ENCODE assay signal across 18 mouse cellular contexts in the genomic region with DNA sequence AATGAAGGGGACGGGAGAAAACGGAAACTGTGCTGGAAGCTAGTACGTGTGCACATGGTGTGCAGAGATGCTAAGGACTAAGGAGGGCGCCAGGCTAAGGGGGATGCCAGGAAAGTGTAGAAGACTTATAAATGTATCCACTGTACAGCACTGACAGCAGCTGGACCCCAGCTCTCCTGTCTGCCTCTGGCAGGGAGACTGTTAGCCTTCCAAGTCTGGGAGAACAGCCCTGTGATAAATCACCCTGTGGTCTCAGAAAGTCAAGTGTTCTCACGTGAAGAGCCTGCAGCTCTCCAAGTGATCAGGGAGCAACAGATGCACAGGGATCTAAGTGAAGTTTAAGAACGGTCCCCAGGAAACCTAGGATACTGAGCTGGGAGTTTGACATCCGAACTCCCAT.
"Had no signal": no experiment of that assay in that cellular context is flagged by ENCODE, and none has a peak within 500 bp of the region (broad histone marks: within the 10 kb centered on the region; RNA-seq: fewer than 3 reads in every experiment).

No protein-coding gene starts in this region.

- H3K4me1 ChIP-seq: limb, embryonic 12.5 days; liver, embryonic 12.5 days; liver, embryonic 15.5 days; lung, embryonic 15.5 days; megakaryocyte, embryonic 14.5 days had no signal

- H3K9ac ChIP-seq: limb, embryonic 12.5 days; liver, embryonic 12.5 days; liver, embryonic 15.5 days; lung, embryonic 15.5 days had no signal

- H3K9me3 ChIP-seq: limb, embryonic 12.5 days; liver, embryonic 12.5 days; liver, embryonic 15.5 days; lung, embryonic 15.5 days; megakaryocyte, embryonic 14.5 days had no signal

- H3K4me2 ChIP-seq: limb, embryonic 12.5 days; liver, embryonic 12.5 days; liver, embryonic 15.5 days; lung, embryonic 15.5 days; midbrain, embryonic 11.5 days had no signal

- ATAC-seq: intestine, postnatal 0 days; liver, embryonic 12.5 days had no signal

- H3K4me3 ChIP-seq: left cerebral cortex, adult 2 months; limb, embryonic 12.5 days; liver, embryonic 12.5 days; liver, embryonic 15.5 days; lung, embryonic 15.5 days; megakaryocyte, embryonic 14.5 days had no signal

- H3K36me3 ChIP-seq: limb, embryonic 12.5 days; liver, embryonic 12.5 days; liver, embryonic 15.5 days; lung, embryonic 15.5 days had no signal

- H3K27me3 ChIP-seq: limb, embryonic 12.5 days; liver, embryonic 12.5 days; liver, embryonic 15.5 days; lung, embryonic 15.5 days had no signal

- DNase-seq: kidney, adult 2 months; kidney, postnatal 10 days; kidney, postnatal 36 days; layer of hippocampus, postnatal 36 days; liver; lung, adult 18-20 months; lung, postnatal 10 days; lung, postnatal 36 days; midbrain, embryonic 14.5 days; thymus, postnatal 36 days had no signal

- H3K27ac ChIP-seq: left cerebral cortex, adult 2 months; limb, embryonic 12.5 days; liver, embryonic 12.5 days; liver, embryonic 15.5 days; lung, embryonic 15.5 days had no signal
